Mouse (Mus musculus) MEL (cell line): ENCODE data around the gene P4ha2. TPM values are rescaled to one million over a fixed set of nuclear protein-coding genes. Genes with fewer than 3 reads are reported as not detected.

ENCODE experiments used
- DNase-seq: peaks from one replicate; pipeline ENCODE4 v3.0.0; 2011; ENCODE audit warnings: low read depth, low spot score
- H3K27ac ChIP-seq: 2 replicates; pipeline ENCODE4 v1.5.1; 2012; ENCODE audit warnings: low read depth, mild to moderate bottlenecking, control low read depth, low read length, moderate library complexity; ENCODE audit not compliant: control insufficient read depth
- H3K27me3 ChIP-seq, 2 experiments: fragments of 150-350 bp in 1 of 2; sonication (generic) in 1 of 2; 2 replicates each; pipeline ENCODE4 v1.6.1; 2012; ENCODE audit warnings: low read length in 2 of 2, mild to moderate bottlenecking in 2 of 2, improper control_type of control experiment in 1 of 2, moderate library complexity in 1 of 2; ENCODE audit not compliant: insufficient read depth in 2 of 2, control insufficient read depth in 1 of 2
- H3K36me3 ChIP-seq, 2 experiments: 2 replicates each; pipeline ENCODE4 v1.6.1; 2012 to 2014; ENCODE audit warnings: low read length in 2 of 2, improper control_type of control experiment in 1 of 2, inconsistent platforms in 1 of 2, mild to moderate bottlenecking in 1 of 2; ENCODE audit not compliant: insufficient read depth in 2 of 2, control insufficient read depth in 1 of 2
- H3K4me1 ChIP-seq, 2 experiments: fragments of 150-350 bp in 1 of 2; sonication (generic) in 1 of 2; 2 replicates each; pipeline ENCODE4 v1.6.1; 2012; ENCODE audit warnings: low read length in 2 of 2, improper control_type of control experiment in 1 of 2, mild to moderate bottlenecking in 1 of 2; ENCODE audit not compliant: insufficient read depth in 2 of 2, control insufficient read depth in 1 of 2
- H3K4me3 ChIP-seq, 2 experiments: fragments of 150-350 bp in 1 of 2; sonication (generic) in 1 of 2; 2 replicates each; pipeline ENCODE4 v1.5.1; 2012; ENCODE audit warnings: low read depth in 2 of 2, low read length in 2 of 2, mild to moderate bottlenecking in 2 of 2, moderate library complexity in 2 of 2, control low read depth in 1 of 2, improper control_type of control experiment in 1 of 2; ENCODE audit not compliant: control insufficient read depth in 1 of 2, insufficient read depth in 1 of 2
- H3K79me2 ChIP-seq: 2 replicates; pipeline ENCODE4 v1.6.1; 2012; ENCODE audit warnings: mild to moderate bottlenecking, low read length, moderate library complexity; ENCODE audit not compliant: control insufficient read depth, poor library complexity, insufficient read depth
- H3K9ac ChIP-seq: 2 replicates; pipeline ENCODE4 v1.6.1; 2012; ENCODE audit warnings: low read depth, mild to moderate bottlenecking, control low read depth, low read length, moderate library complexity; ENCODE audit not compliant: control insufficient read depth, poor library complexity, severe bottlenecking
- H3K9me3 ChIP-seq: fragments of 150-350 bp; sonication (generic); replicated peaks from 2 replicates; pipeline ENCODE4 v1.6.1; 2012; ENCODE audit warnings: mild to moderate bottlenecking, low read length, improper control_type of control experiment, moderate library complexity; ENCODE audit not compliant: insufficient read depth
- BHLHE40 ChIP-seq: IDR thresholded peaks from 2 replicates; pipeline ENCODE4 v1.6.1; 2012; ENCODE audit warnings: low read depth, mild to moderate bottlenecking, inconsistent platforms, low read length, improper control_type of control experiment, borderline replicate concordance
- CHD2 ChIP-seq: IDR thresholded peaks from 2 replicates; pipeline ENCODE4 v1.6.1; 2011; ENCODE audit warnings: low read length, improper control_type of control experiment
- CTCF ChIP-seq, 3 experiments: IDR thresholded peaks in 2 of 3; conservative IDR thresholded peaks in 1 of 3; 2 replicates each; pipeline ENCODE4 v1.5.1; 2011 to 2012; ENCODE audit warnings: low read length in 3 of 3, low read depth in 2 of 3, mild to moderate bottlenecking in 2 of 3, improper control_type of control experiment in 1 of 3, inconsistent platforms in 1 of 3, mixed read lengths in 1 of 3, moderate library complexity in 1 of 3; ENCODE audit not compliant: control insufficient read depth in 1 of 3, insufficient read depth in 1 of 3, poor library complexity in 1 of 3, severe bottlenecking in 1 of 3
- ELF1 ChIP-seq: IDR thresholded peaks from 2 replicates; pipeline ENCODE4 v1.6.1; 2014; ENCODE audit warnings: low read depth, mild to moderate bottlenecking, inconsistent platforms, low read length, improper control_type of control experiment, moderate library complexity
- ETS1 ChIP-seq: IDR thresholded peaks from 2 replicates; pipeline ENCODE4 v1.6.1; 2012; ENCODE audit warnings: low read depth, mild to moderate bottlenecking, inconsistent platforms, low read length, improper control_type of control experiment, moderate library complexity
- GABPA ChIP-seq: IDR thresholded peaks from 2 replicates; pipeline ENCODE4 v1.6.1; 2012; ENCODE audit warnings: low read depth, mild to moderate bottlenecking, inconsistent platforms, low read length, improper control_type of control experiment, moderate library complexity
- GATA1 ChIP-seq: IDR thresholded peaks from 2 replicates; pipeline ENCODE4 v1.6.1; 2011; ENCODE audit warnings: low read depth, low read length, improper control_type of control experiment
- JUND ChIP-seq: IDR thresholded peaks from 2 replicates; pipeline ENCODE4 v1.6.1; 2011; ENCODE audit warnings: low read depth, mild to moderate bottlenecking, improper control_type of control experiment, low read length
- MAFK ChIP-seq: IDR thresholded peaks from 2 replicates; pipeline ENCODE4 v1.6.1; 2011; ENCODE audit warnings: low read depth, mild to moderate bottlenecking, low read length, improper control_type of control experiment, borderline replicate concordance
- MAX ChIP-seq: IDR thresholded peaks from 2 replicates; pipeline ENCODE4 v1.6.1; 2011; ENCODE audit warnings: low read length, improper control_type of control experiment
- MEF2A ChIP-seq: IDR thresholded peaks from 2 replicates; pipeline ENCODE4 v1.6.1; 2014; ENCODE audit warnings: low read depth, mild to moderate bottlenecking, inconsistent platforms, low read length, improper control_type of control experiment; ENCODE audit not compliant: poor library complexity, insufficient replicate concordance, severe bottlenecking; ENCODE audit errors: extremely low read depth
- MYB ChIP-seq: IDR thresholded peaks from 2 replicates; pipeline ENCODE4 v1.6.1; 2011; ENCODE audit warnings: mild to moderate bottlenecking, low read depth, low read length, improper control_type of control experiment
- MYC ChIP-seq: IDR thresholded peaks from 2 replicates; pipeline ENCODE4 v1.6.1; 2011; ENCODE audit warnings: low read depth, mild to moderate bottlenecking, low read length, improper control_type of control experiment, moderate library complexity
- POLR2A ChIP-seq, 2 experiments: IDR thresholded peaks; 2 replicates each; pipeline ENCODE4 v1.6.1; 2011 to 2012; ENCODE audit warnings: low read length in 2 of 2, mild to moderate bottlenecking in 2 of 2, control low read depth in 1 of 2, improper control_type of control experiment in 1 of 2, low read depth in 1 of 2, moderate library complexity in 1 of 2; ENCODE audit not compliant: control insufficient read depth in 1 of 2, insufficient read depth in 1 of 2, poor library complexity in 1 of 2
- POLR2AphosphoS5 ChIP-seq: IDR thresholded peaks from 2 replicates; pipeline ENCODE4 v1.6.1; 2012; ENCODE audit warnings: low read depth, borderline replicate concordance, mild to moderate bottlenecking, inconsistent platforms, low read length, moderate library complexity, mixed read lengths
- RAD21 ChIP-seq: IDR thresholded peaks from 2 replicates; pipeline ENCODE4 v1.6.1; 2011; ENCODE audit warnings: mild to moderate bottlenecking, low read depth, low read length, improper control_type of control experiment
- RCOR1 ChIP-seq: IDR thresholded peaks from 2 replicates; pipeline ENCODE4 v1.6.1; 2012; ENCODE audit warnings: low read depth, mild to moderate bottlenecking, inconsistent platforms, low read length, improper control_type of control experiment
- SMC3 ChIP-seq: IDR thresholded peaks from 2 replicates; pipeline ENCODE4 v1.6.1; 2011; ENCODE audit warnings: low read depth, low read length, improper control_type of control experiment
- TAL1 ChIP-seq: IDR thresholded peaks from 2 replicates; pipeline ENCODE4 v1.6.1; 2012; ENCODE audit warnings: mild to moderate bottlenecking, inconsistent platforms, low read length, moderate library complexity, mixed read lengths
- USF1 ChIP-seq: IDR thresholded peaks from 2 replicates; pipeline ENCODE4 v1.6.1; 2014; ENCODE audit warnings: low read depth, mild to moderate bottlenecking, inconsistent platforms, low read length, improper control_type of control experiment, moderate library complexity
- ZC3H11A ChIP-seq: IDR thresholded peaks from 2 replicates; pipeline ENCODE4 v1.6.1; 2012; ENCODE audit warnings: low read depth, mild to moderate bottlenecking, inconsistent platforms, low read length, improper control_type of control experiment
- ZKSCAN1 ChIP-seq: IDR thresholded peaks from 2 replicates; pipeline ENCODE4 v1.6.1; 2012; ENCODE audit warnings: low read depth, mild to moderate bottlenecking, inconsistent platforms, low read length, improper control_type of control experiment, moderate library complexity
- ZMIZ1 ChIP-seq: IDR thresholded peaks from 2 replicates; pipeline ENCODE4 v1.6.1; 2012; ENCODE audit warnings: low read depth, mild to moderate bottlenecking, inconsistent platforms, low read length, improper control_type of control experiment, moderate library complexity
- polyA plus RNA-seq, 2 experiments: library from polyadenylated mRNA; stranded (reverse) in 1 of 2; unstranded in 1 of 2; fragments of >175 nt in 1 of 2; fragments of >200 nt in 1 of 2; gene quantifications; 2 replicates each; pipeline versions ENCODE4 v1.2.1 to v1.2.4; 2012; ENCODE audit warnings: low replicate concordance in 2 of 2, low read depth in 1 of 2; ENCODE audit not compliant: insufficient read length in 2 of 2, insufficient read depth in 1 of 2, missing spikeins in 1 of 2
- total RNA-seq: library from RNA; depleted of rRNA; stranded (reverse); fragments of 300-350 nt; gene quantifications from 2 replicates; pipeline ENCODE4 v1.2.3, GENCODE M21; 2012

P4ha2 gene
- total and polyA plus RNA-seq, 3 experiments = 18.6 to 57.8 TPM; not detected in 1

GRCm38 (mm10) chr11:54054257-54054656 lies 45.6 kb upstream of the P4ha2 start:
- peak; percentile 83 for DNase-seq
- no peak for TF ChIP-seq GATA1
- TF ChIP-seq BHLHE40 = no peak
- TF ChIP-seq SMC3 = peak; percentile 99
- TF ChIP-seq RAD21 = peak; percentile 95
- no peak for TF ChIP-seq RCOR1
- peak; percentile 31 to 97 (median 52); a peak in 5 of 6 replicates for TF ChIP-seq CTCF (IDR thresholded peaks at IDR 0.05 in 2 of 3, conservative IDR thresholded peaks at IDR 0.05 in 1 of 3; ENCODE audit: control insufficient read depth in 1 of 3, insufficient read depth in 1 of 3, low read depth in 2 of 3, low read length in 3 of 3, poor library complexity in 1 of 3, severe bottlenecking in 1 of 3)
- TF ChIP-seq MAFK = no peak
- TF ChIP-seq ELF1 = peak; percentile 15; the same call in 1 of the 2 replicates
- TF ChIP-seq ZMIZ1 = no peak
- no peak for TF ChIP-seq MAX
- peak; percentile 98 for TF ChIP-seq ZC3H11A
- Histone ChIP-seq H3K9me3 (no peaks in the 10 kb centered on the region), H3K36me3 (no peaks in the 10 kb centered on the region; a peak in 2 of 4 replicates), H3K9ac (no peak overlapping the region), H3K27me3 (no peaks in the 10 kb centered on the region), H3K4me1 (no peaks in the 10 kb centered on the region; a peak in 1 of 4 replicates), H3K4me3 (no peak overlapping the region), H3K27ac (no peak overlapping the region), H3K79me2 (no peaks in the 10 kb centered on the region)

- TF ChIP-seq CTCF (IDR thresholded peaks at IDR 0.05 in 2 of 3, conservative IDR thresholded peaks at IDR 0.05 in 1 of 3; ENCODE audit: control insufficient read depth in 1 of 3, insufficient read depth in 1 of 3, low read depth in 2 of 3, low read length in 3 of 3, poor library complexity in 1 of 3, severe bottlenecking in 1 of 3) (peak in 1 of 3 experiments; percentile 14; a peak in 1 of 6 replicates), MAFK (no peak)
- Histone ChIP-seq H3K79me2 (no peaks in the 10 kb centered on the region), H3K4me3 (no peak overlapping the region), H3K9me3 (no peaks in the 10 kb centered on the region), H3K9ac (no peak overlapping the region), H3K27me3 (no peaks in the 10 kb centered on the region), H3K36me3 (no peaks in the 10 kb centered on the region; a peak in 2 of 4 replicates), H3K4me1 (no peaks in the 10 kb centered on the region; a peak in 1 of 4 replicates), H3K27ac (no peak overlapping the region)
- DNase-seq = no peak
These were observed 43.8 kb upstream of the P4ha2 start for GRCm38 (mm10) chr11:54056132-54056531.

- no peak for DNase-seq
- Histone ChIP-seq H3K9ac (no peak overlapping the region), H3K79me2 (no peaks in the 10 kb centered on the region), H3K27me3 (no peaks in the 10 kb centered on the region), H3K9me3 (no peaks in the 10 kb centered on the region), H3K4me3 (no peak overlapping the region), H3K4me1 (no peaks in the 10 kb centered on the region; a peak in 1 of 4 replicates), H3K27ac (no peak overlapping the region), H3K36me3 (no peaks in the 10 kb centered on the region; a peak in 2 of 4 replicates)
- TF ChIP-seq POLR2AphosphoS5 = no peak
- TF ChIP-seq ZC3H11A = no peak
- TF ChIP-seq SMC3 = no peak
- TF ChIP-seq MYC = no peak
- no peak for TF ChIP-seq CHD2
- TF ChIP-seq GABPA = no peak
- TF ChIP-seq USF1 = no peak
- no peak for TF ChIP-seq ZKSCAN1
- TF ChIP-seq MAX = no peak
- no peak for TF ChIP-seq MEF2A
- TF ChIP-seq POLR2A (IDR thresholded peaks at IDR 0.05; ENCODE audit: control insufficient read depth in 1 of 2, insufficient read depth in 1 of 2, low read depth in 1 of 2, low read length in 2 of 2, poor library complexity in 1 of 2) = no peak
- no peak for TF ChIP-seq MYB
- no peak for TF ChIP-seq ETS1
- no peak for TF ChIP-seq TAL1
- no peak for TF ChIP-seq JUND
These were observed 42.5 kb upstream of the P4ha2 start for GRCm38 (mm10) chr11:54057428-54057827.
